18 mouse cellular contexts compared by ENCODE assay signal in the genomic region with DNA sequence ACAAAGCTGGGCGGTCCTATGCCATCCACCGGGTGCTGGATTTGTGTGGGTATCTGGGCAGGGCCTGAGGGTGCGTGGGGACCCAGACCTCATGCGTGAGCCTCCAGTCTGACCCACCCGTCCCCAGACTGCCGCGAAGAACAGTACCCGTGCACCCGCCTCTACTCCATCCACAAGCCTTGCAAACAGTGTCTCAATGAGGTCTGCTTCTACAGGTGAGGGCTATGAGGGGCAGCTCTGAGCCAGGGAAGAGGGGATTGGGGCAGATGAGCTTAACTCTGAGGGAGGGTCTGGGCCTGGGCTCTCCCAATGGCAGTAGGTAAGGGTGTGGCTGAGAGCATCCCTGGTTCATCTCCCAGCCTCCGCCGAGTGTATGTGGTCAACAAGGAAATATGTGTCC. TPM values are rescaled to one million over a fixed set of nuclear protein-coding genes. Genes with fewer than 3 reads are reported as not detected.
A peak's percentile ranks its signal among the peaks of the same experiment; 100 is the strongest.
DNase-seq lines count a peak whose midpoint lies in the region; ATAC-seq and TF ChIP-seq lines count a peak whose summit lies in the region.
"Had no signal": no experiment of that assay in that cellular context is flagged by ENCODE, and none has a peak within 500 bp of the region (broad histone marks: within the 10 kb centered on the region; RNA-seq: fewer than 3 reads in every experiment).

No protein-coding gene starts in this region.

- TF ChIP-seq CTCF in forebrain, postnatal 0 days (IDR thresholded peaks at IDR 0.05; ENCODE audit: low read depth): no peak
- TF ChIP-seq CTCF in stomach, postnatal 0 days (IDR thresholded peaks at IDR 0.05; ENCODE audit: low read depth): no peak

- 92% methylated on average over 11 of the region's 11 CpGs for WGBS in forebrain, embryonic 10.5 days
- WGBS in forebrain, postnatal 0 days: 89% methylated on average over 11 of the region's 11 CpGs
- WGBS in hindbrain, embryonic 13.5 days: 93% methylated on average over 11 of the region's 11 CpGs
- WGBS in hindbrain, embryonic 14.5 days: 95% methylated on average over 11 of the region's 11 CpGs
- WGBS in stomach, embryonic 16.5 days: 91% methylated on average over 11 of the region's 11 CpGs
- 85% methylated on average over 11 of the region's 11 CpGs for WGBS in stomach, postnatal 0 days

- H3K27ac ChIP-seq in forebrain, embryonic 10.5 days: 0 out of 2 replicates have a peak overlapping the region, but pooled peaks have one; percentile 26
- H3K27ac ChIP-seq in forebrain, postnatal 0 days (ENCODE audit: low read depth, low read length): no peak overlapping the region
- H3K27ac ChIP-seq in hindbrain, embryonic 13.5 days: no peak overlapping the region
- no peak overlapping the region for H3K27ac ChIP-seq in hindbrain, embryonic 14.5 days
- H3K27ac ChIP-seq in stomach, embryonic 16.5 days (ENCODE audit: low read length): no peak overlapping the region
- no peak overlapping the region for H3K27ac ChIP-seq in stomach, postnatal 0 days (replicated peaks)

- DNase-seq in forebrain, embryonic 10.5 days (ENCODE audit: extremely low spot score, low spot score): no peak
- DNase-seq in forebrain, postnatal 0 days: no peak
- DNase-seq in hindbrain, embryonic 14.5 days (ENCODE audit: low spot score): no peak
- no peak for DNase-seq in stomach, postnatal 0 days (ENCODE audit: low spot score)
- no peak for DNase-seq in gastrocnemius, postnatal 25 days
- DNase-seq: adrenal gland, postnatal 14 days; cerebellum, adult 18-20 months had no signal

- peaks cover 79% of the 10 kb centered on the region for H3K36me3 ChIP-seq in forebrain, embryonic 10.5 days (replicated peaks)
- H3K36me3 ChIP-seq in forebrain, postnatal 0 days (ENCODE audit: insufficient read depth): peaks cover 39% of the 10 kb centered on the region
- peaks cover 62% of the 10 kb centered on the region for H3K36me3 ChIP-seq in hindbrain, embryonic 13.5 days
- peaks cover 54% of the 10 kb centered on the region for H3K36me3 ChIP-seq in hindbrain, embryonic 14.5 days (replicated peaks; ENCODE audit: control insufficient read depth, insufficient read depth)
- peaks cover 6% of the 10 kb centered on the region; the same call in 1 of the 2 replicates for H3K36me3 ChIP-seq in stomach, embryonic 16.5 days (ENCODE audit: control insufficient read depth, insufficient read depth, low read length)
- H3K36me3 ChIP-seq in stomach, postnatal 0 days (ENCODE audit: control insufficient read depth, insufficient read depth, low read length): peaks cover 2% of the 10 kb centered on the region; the same call in 1 of the 2 replicates

- no peak overlapping the region for H3K9ac ChIP-seq in forebrain, postnatal 0 days
- peak overlapping the region; percentile 26; the same call in 1 of the 2 replicates for H3K9ac ChIP-seq in hindbrain, embryonic 13.5 days
- no peak overlapping the region for H3K9ac ChIP-seq in hindbrain, embryonic 14.5 days
- H3K9ac ChIP-seq in stomach, embryonic 16.5 days (ENCODE audit: low read length): peak overlapping the region; percentile 21; the same call in 1 of the 2 replicates
- H3K9ac ChIP-seq in stomach, postnatal 0 days (ENCODE audit: low read length): no peak overlapping the region
- H3K9ac ChIP-seq: heart, embryonic 12.5 days had no signal

- ATAC-seq in forebrain, postnatal 0 days: no peak
- ATAC-seq in hindbrain, embryonic 13.5 days (ENCODE audit: low FRiP score): no peak
- ATAC-seq in hindbrain, embryonic 14.5 days (ENCODE audit: low FRiP score): no peak
- no peak for ATAC-seq in stomach, embryonic 16.5 days (ENCODE audit: insufficient read depth, low FRiP score)
- no peak for ATAC-seq in stomach, postnatal 0 days (ENCODE audit: low FRiP score, low TSS enrichment)
- ATAC-seq: activated CD4-positive, CD25-positive, alpha-beta regulatory T cell, adult 4 months; forebrain, embryonic 16.5 days; hindbrain, embryonic 16.5 days; inflammation-experienced regulatory T-cells, adult 6 months; intestine, postnatal 0 days; Patski had no signal

- H3K9me3 ChIP-seq in forebrain, embryonic 10.5 days: no peaks in the 10 kb centered on the region
- H3K9me3 ChIP-seq in forebrain, postnatal 0 days (ENCODE audit: low read length): no peaks in the 10 kb centered on the region
- H3K9me3 ChIP-seq in hindbrain, embryonic 13.5 days: no peaks in the 10 kb centered on the region
- no peaks in the 10 kb centered on the region for H3K9me3 ChIP-seq in hindbrain, embryonic 14.5 days (ENCODE audit: control insufficient read depth, low read length)
- H3K9me3 ChIP-seq in stomach, embryonic 16.5 days (replicated peaks; ENCODE audit: control insufficient read depth, low read length): no peaks in the 10 kb centered on the region
- no peaks in the 10 kb centered on the region for H3K9me3 ChIP-seq in stomach, postnatal 0 days (ENCODE audit: control insufficient read depth, low read length)
- H3K9me3 ChIP-seq: heart, embryonic 12.5 days; hindbrain, embryonic 10.5 days had no signal

- H3K4me2 ChIP-seq in forebrain, postnatal 0 days (ENCODE audit: low read depth): no peak overlapping the region
- no peak overlapping the region for H3K4me2 ChIP-seq in hindbrain, embryonic 13.5 days
- H3K4me2 ChIP-seq in hindbrain, embryonic 14.5 days (replicated peaks): no peak overlapping the region
- no peak overlapping the region for H3K4me2 ChIP-seq in stomach, embryonic 16.5 days (ENCODE audit: low read depth, low read length)
- H3K4me2 ChIP-seq in stomach, postnatal 0 days (replicated peaks; ENCODE audit: low read depth): no peak overlapping the region
- H3K4me2 ChIP-seq: heart, embryonic 12.5 days had no signal

- H3K4me1 ChIP-seq in forebrain, embryonic 10.5 days: peaks cover 53% of the 10 kb centered on the region
- H3K4me1 ChIP-seq in forebrain, postnatal 0 days (ENCODE audit: insufficient read depth): peaks cover 19% of the 10 kb centered on the region
- peaks cover 72% of the 10 kb centered on the region for H3K4me1 ChIP-seq in hindbrain, embryonic 13.5 days (replicated peaks)
- H3K4me1 ChIP-seq in hindbrain, embryonic 14.5 days (replicated peaks; ENCODE audit: control insufficient read depth, insufficient read depth, low read length): peaks cover 31% of the 10 kb centered on the region
- peaks cover 21% of the 10 kb centered on the region for H3K4me1 ChIP-seq in stomach, embryonic 16.5 days (ENCODE audit: control insufficient read depth, insufficient read depth, low read length)
- 0 out of 2 replicates have a peak, but pooled peaks cover 2% of the 10 kb centered on the region for H3K4me1 ChIP-seq in stomach, postnatal 0 days (replicated peaks; ENCODE audit: control insufficient read depth, insufficient read depth)

- H3K27me3 ChIP-seq in forebrain, embryonic 10.5 days (ENCODE audit: poor library complexity, severe bottlenecking): no peaks in the 10 kb centered on the region
- no peaks in the 10 kb centered on the region for H3K27me3 ChIP-seq in forebrain, postnatal 0 days (ENCODE audit: insufficient read depth, low read length)
- H3K27me3 ChIP-seq in hindbrain, embryonic 13.5 days: no peaks in the 10 kb centered on the region
- H3K27me3 ChIP-seq in hindbrain, embryonic 14.5 days (ENCODE audit: control insufficient read depth, insufficient read depth, low read length): no peaks in the 10 kb centered on the region
- no peaks in the 10 kb centered on the region for H3K27me3 ChIP-seq in stomach, embryonic 16.5 days (ENCODE audit: control insufficient read depth, insufficient read depth, low read length)
- no peaks in the 10 kb centered on the region for H3K27me3 ChIP-seq in stomach, postnatal 0 days (ENCODE audit: control insufficient read depth, insufficient read depth, low read length)
- H3K27me3 ChIP-seq: CH12.LX; heart, embryonic 12.5 days; Patski had no signal

- no peak overlapping the region for H3K4me3 ChIP-seq in forebrain, embryonic 10.5 days
- H3K4me3 ChIP-seq in forebrain, postnatal 0 days (ENCODE audit: low read depth, low read length): no peak overlapping the region
- H3K4me3 ChIP-seq in hindbrain, embryonic 13.5 days: no peak overlapping the region
- H3K4me3 ChIP-seq in hindbrain, embryonic 14.5 days (replicated peaks; ENCODE audit: low read length): no peak overlapping the region
- H3K4me3 ChIP-seq in stomach, embryonic 16.5 days (replicated peaks; ENCODE audit: low read length): no peak overlapping the region
- H3K4me3 ChIP-seq in stomach, postnatal 0 days (ENCODE audit: low read depth, low read length): no peak overlapping the region
- H3K4me3 ChIP-seq: heart, embryonic 12.5 days; hindbrain, embryonic 10.5 days had no signal

- TF ChIP-seq EP300 in stomach, postnatal 0 days (optimal IDR thresholded peaks at IDR 0.05): no peak

RNA-seq across cellular contexts. Expression of a gene that starts 4.6 kb away (rescaled TPM):
- polyA plus RNA-seq in forebrain, embryonic 10.5 days (2016; fragmentation: Nextera tagmentation; extraction: Ambion mirVana): 265 TPM in 2 replicates
- total RNA-seq in forebrain, postnatal 0 days (2014; rRNA removed): 22.2 and 25.1 TPM in 2 replicates
- polyA plus RNA-seq in forebrain, postnatal 0 days (2015; fragmentation: Nextera tagmentation; extraction: Ambion mirVana): 124 and 148 TPM in 2 replicates
- 198 and 227 TPM in 2 replicates for polyA plus RNA-seq in hindbrain, embryonic 13.5 days (2015; fragmentation: Nextera tagmentation; extraction: Ambion mirVana)
- 164 and 190 TPM in 2 replicates for polyA plus RNA-seq in hindbrain, embryonic 14.5 days (2014; fragmentation: Nextera tagmentation; extraction: Ambion mirVana)
- polyA plus RNA-seq in stomach, embryonic 16.5 days (2015; fragmentation: Nextera tagmentation; extraction: Ambion mirVana): 423 and 500 TPM in 2 replicates
- polyA plus RNA-seq in stomach, postnatal 0 days (2015; fragmentation: Nextera tagmentation; extraction: Ambion mirVana): 244 and 247 TPM in 2 replicates
- 10 to 100 TPM; 11.9 to 13.3 TPM for total RNA-seq in gastrocnemius, postnatal 25 days (2021)
- total RNA-seq: CH12.LX had no signal
- polyA plus RNA-seq: activated CD4-positive, CD25-positive, alpha-beta regulatory T cell, adult 4 months; inflammation-experienced regulatory T-cells, adult 6 months had no signal

RNA-seq across cellular contexts. Expression of a gene that starts 28.2 kb away (rescaled TPM):
- 39.9 and 40.6 TPM in 2 replicates for polyA plus RNA-seq in forebrain, embryonic 10.5 days (2016; fragmentation: Nextera tagmentation; extraction: Ambion mirVana)
- total RNA-seq in forebrain, postnatal 0 days (2014; rRNA removed): 205 and 251 TPM in 2 replicates
- 119 and 141 TPM in 2 replicates for polyA plus RNA-seq in forebrain, postnatal 0 days (2015; fragmentation: Nextera tagmentation; extraction: Ambion mirVana)
- 140 TPM in 2 replicates for polyA plus RNA-seq in hindbrain, embryonic 13.5 days (2015; fragmentation: Nextera tagmentation; extraction: Ambion mirVana)
- 176 and 178 TPM in 2 replicates for polyA plus RNA-seq in hindbrain, embryonic 14.5 days (2014; fragmentation: Nextera tagmentation; extraction: Ambion mirVana)
- polyA plus RNA-seq in stomach, embryonic 16.5 days (2015; fragmentation: Nextera tagmentation; extraction: Ambion mirVana): 37.9 and 41.7 TPM in 2 replicates
- polyA plus RNA-seq in stomach, postnatal 0 days (2015; fragmentation: Nextera tagmentation; extraction: Ambion mirVana): 14.4 and 15.9 TPM in 2 replicates
- total RNA-seq in gastrocnemius, postnatal 25 days (2021): 10 to 100 TPM; 16.4 to 18.2 TPM

RNA-seq across cellular contexts. Expression of a gene that starts 45.5 kb away (rescaled TPM):
- 10.0 and 10.9 TPM in 2 replicates for polyA plus RNA-seq in forebrain, embryonic 10.5 days (2016; fragmentation: Nextera tagmentation; extraction: Ambion mirVana)
- total RNA-seq in forebrain, postnatal 0 days (2014; rRNA removed): 29.9 and 43.0 TPM in 2 replicates
- 3.5 and 3.8 TPM in 2 replicates for polyA plus RNA-seq in forebrain, postnatal 0 days (2015; fragmentation: Nextera tagmentation; extraction: Ambion mirVana)
- polyA plus RNA-seq in hindbrain, embryonic 13.5 days (2015; fragmentation: Nextera tagmentation; extraction: Ambion mirVana): 6.0 and 6.2 TPM in 2 replicates
- polyA plus RNA-seq in hindbrain, embryonic 14.5 days (2014; fragmentation: Nextera tagmentation; extraction: Ambion mirVana): 5.0 and 5.4 TPM in 2 replicates
- 2.8 and 3.0 TPM in 2 replicates for polyA plus RNA-seq in stomach, embryonic 16.5 days (2015; fragmentation: Nextera tagmentation; extraction: Ambion mirVana)
- polyA plus RNA-seq in stomach, postnatal 0 days (2015; fragmentation: Nextera tagmentation; extraction: Ambion mirVana): 1.4 and 1.6 TPM in 2 replicates
- total RNA-seq in gastrocnemius, postnatal 25 days (2021): 1 to 10 TPM; 1.8 to 2.4 TPM

RNA-seq across cellular contexts. Expression of a gene that starts 53.9 kb away (rescaled TPM):
- polyA plus RNA-seq in forebrain, embryonic 10.5 days (2016; fragmentation: Nextera tagmentation; extraction: Ambion mirVana): 411 and 415 TPM in 2 replicates
- 254 and 308 TPM in 2 replicates for total RNA-seq in forebrain, postnatal 0 days (2014; rRNA removed)
- polyA plus RNA-seq in forebrain, postnatal 0 days (2015; fragmentation: Nextera tagmentation; extraction: Ambion mirVana): 564 and 623 TPM in 2 replicates
- polyA plus RNA-seq in hindbrain, embryonic 13.5 days (2015; fragmentation: Nextera tagmentation; extraction: Ambion mirVana): 442 and 459 TPM in 2 replicates
- polyA plus RNA-seq in hindbrain, embryonic 14.5 days (2014; fragmentation: Nextera tagmentation; extraction: Ambion mirVana): 482 and 502 TPM in 2 replicates
- 399 and 401 TPM in 2 replicates for polyA plus RNA-seq in stomach, embryonic 16.5 days (2015; fragmentation: Nextera tagmentation; extraction: Ambion mirVana)
- 374 and 382 TPM in 2 replicates for polyA plus RNA-seq in stomach, postnatal 0 days (2015; fragmentation: Nextera tagmentation; extraction: Ambion mirVana)
- total RNA-seq in gastrocnemius, postnatal 25 days (2021): 100 to 1,000 TPM; 613 to 621 TPM

Comparison
In these comparisons a context has a peak if more than half of its experiments do, and no peak if none do; other contexts are left out.
1. H3K9ac ChIP-seq: peak in hindbrain, embryonic 13.5 days (single experiment) and stomach, embryonic 16.5 days (single experiment); none in forebrain, postnatal 0 days (single experiment), hindbrain, embryonic 14.5 days (single experiment) and stomach, postnatal 0 days (single experiment).